Mouse (Mus musculus) forebrain, embryonic 14.5 days (tissue): ENCODE measurements at regions not wholly inside any gene's neighbourhood (a gene's known extent, or its start where the extent isn't known, plus 50 kb on each side); places are given as distances from the start of the nearest gene placed in this dataset.

Experiments used
- ATAC-seq: fragments of 200-750 bp; cut with Nextera tagmentation; 2 replicates; pipeline ENCODE4 v1.8.0; 2017; ENCODE audit warnings: mild to moderate bottlenecking, moderate library complexity
- DNase-seq: peaks from one replicate; pipeline ENCODE4 v3.0.0-alpha.2; 2015; ENCODE audit warnings: low spot score
- H3K27ac ChIP-seq: fragments of 300-500 bp; sonication (generic); 2 replicates; pipeline ENCODE4 v1.5.1; 2014; ENCODE audit warnings: low read depth, mild to moderate bottlenecking, control low read depth, low read length, moderate library complexity
- H3K27me3 ChIP-seq: fragments of 300-500 bp; sonication (generic); replicated peaks from 2 replicates; pipeline ENCODE4 v1.6.1; 2014; ENCODE audit warnings: low read length, control low read depth, mixed read lengths; ENCODE audit not compliant: control insufficient read depth, insufficient read depth
- H3K36me3 ChIP-seq: fragments of 300-500 bp; sonication (generic); 2 replicates; pipeline ENCODE4 v1.6.1; 2014; ENCODE audit warnings: low read length, control low read depth; ENCODE audit not compliant: control insufficient read depth, insufficient read depth
- H3K4me1 ChIP-seq: fragments of 300-500 bp; sonication (generic); 2 replicates; pipeline ENCODE4 v1.6.1; 2014; ENCODE audit warnings: antibody characterized with exemption, low read length, control low read depth; ENCODE audit not compliant: control insufficient read depth, insufficient read depth
- H3K4me2 ChIP-seq: fragments of 300-500 bp; sonication (generic); 2 replicates; pipeline ENCODE4 v1.6.1; 2014; ENCODE audit warnings: mild to moderate bottlenecking, control low read depth, low read length
- H3K4me3 ChIP-seq: fragments of 300-500 bp; sonication (generic); 2 replicates; pipeline ENCODE4 v1.5.1; 2014; ENCODE audit warnings: low read depth, low read length, control low read depth
- H3K9ac ChIP-seq: fragments of 300-500 bp; sonication (generic); 2 replicates; pipeline ENCODE4 v1.6.1; 2014; ENCODE audit warnings: mild to moderate bottlenecking, low read length, control low read depth, moderate library complexity
- H3K9me3 ChIP-seq: fragments of 300-500 bp; sonication (generic); replicated peaks from 2 replicates; pipeline ENCODE4 v1.6.1; 2016; ENCODE audit warnings: low read length, control low read depth, mixed read lengths; ENCODE audit not compliant: control insufficient read depth
- WGBS: fragments of 180-500 bp; shearing (Covaris S2); extraction: QIAGEN DNeasy Blood & Tissue Kit; methylation state at CpG from one replicate; pipeline ENCODE4 v1.1.7; 2014; 5-methylcytosine and 5-hydroxymethylcytosine counted together

DNA sequence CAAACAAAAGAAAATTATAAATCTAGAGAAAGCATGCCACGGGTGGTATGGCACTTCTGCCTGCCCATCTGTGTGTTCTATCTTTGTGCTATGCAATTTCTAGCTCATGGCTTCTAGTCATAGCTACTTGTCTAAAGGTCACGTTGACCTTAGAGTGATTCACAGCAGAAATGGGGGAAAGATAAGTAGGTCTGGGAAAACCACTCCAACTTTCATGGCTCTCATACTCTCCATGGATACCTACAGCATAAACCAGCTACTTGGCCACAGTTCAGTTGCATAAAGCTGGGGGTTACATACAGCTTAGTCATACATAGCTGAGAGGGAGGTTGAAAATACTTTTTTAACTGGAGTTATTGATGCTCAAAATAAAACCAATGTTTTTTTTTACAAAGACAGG lies 100.6 kb upstream of the Trpc6 start:
- WGBS, result 83% methylated on average over 2 of the region's 2 CpGs
- DNase-seq, result no peak

GRCm38 (mm10) chr9:8451471-8451870 lies 92.5 kb upstream of the Trpc6 start:
- DNase-seq, result no peak
- no peak for ATAC-seq
- Histone ChIP-seq H3K9ac (no peak overlapping the region), H3K4me3 (no peak overlapping the region), H3K4me2 (no peak overlapping the region), H3K27ac (no peak overlapping the region), H3K27me3 (no peaks in the 10 kb centered on the region), H3K36me3 (no peaks in the 10 kb centered on the region), H3K9me3 (no peaks in the 10 kb centered on the region), H3K4me1 (no peaks in the 10 kb centered on the region)

More for the DNA sequence above, 100.6 kb upstream of the Trpc6 start:
- H3K4me3 ChIP-seq, result no peak overlapping the region
- H3K27me3 ChIP-seq, result no peaks in the 10 kb centered on the region
- H3K4me2 ChIP-seq, result no peak overlapping the region
- H3K9ac ChIP-seq, result no peak overlapping the region
- H3K36me3 ChIP-seq, result no peaks in the 10 kb centered on the region
- ATAC-seq, result no peak
- no peak overlapping the region for H3K27ac ChIP-seq
- no peaks in the 10 kb centered on the region for H3K4me1 ChIP-seq
- no peaks in the 10 kb centered on the region for H3K9me3 ChIP-seq

- Histone ChIP-seq H3K4me1 (no peaks in the 10 kb centered on the region), H3K27ac (no peak overlapping the region), H3K27me3 (no peaks in the 10 kb centered on the region), H3K36me3 (no peaks in the 10 kb centered on the region), H3K9me3 (no peaks in the 10 kb centered on the region), H3K4me2 (no peak overlapping the region), H3K4me3 (no peak overlapping the region), H3K9ac (no peak overlapping the region)
- ATAC-seq (no peak), DNase-seq (no peak)
Measured at GRCm38 (mm10) chr9:8453591-8453990, 90.4 kb upstream of the Trpc6 start.

GRCm38 (mm10) chr9:8454557-8454956 lies 89.4 kb upstream of the Trpc6 start:
- no peak overlapping the region for H3K27ac ChIP-seq
- H3K4me3 ChIP-seq, result no peak overlapping the region
- H3K4me1 ChIP-seq, result no peaks in the 10 kb centered on the region
- H3K36me3 ChIP-seq, result no peaks in the 10 kb centered on the region
- DNase-seq (no peak), ATAC-seq (no peak)
- H3K27me3 ChIP-seq, result no peaks in the 10 kb centered on the region
- no peaks in the 10 kb centered on the region for H3K9me3 ChIP-seq
- no peak overlapping the region for H3K4me2 ChIP-seq
- H3K9ac ChIP-seq, result no peak overlapping the region

- Histone ChIP-seq H3K4me1 (no peaks in the 10 kb centered on the region), H3K4me3 (no peak overlapping the region), H3K4me2 (no peak overlapping the region), H3K27me3 (no peaks in the 10 kb centered on the region), H3K36me3 (no peaks in the 10 kb centered on the region), H3K9ac (no peak overlapping the region), H3K27ac (no peak overlapping the region), H3K9me3 (no peaks in the 10 kb centered on the region)
- DNase-seq (peak; percentile 2), ATAC-seq (no peak)
- 0% methylated on average over 1 of the region's 1 CpGs for WGBS
Measured at GRCm38 (mm10) chr9:8459084-8459571, 84.8 kb upstream of the Trpc6 start.

- H3K36me3 ChIP-seq, result no peaks in the 10 kb centered on the region
- no peak overlapping the region for H3K27ac ChIP-seq
- no peaks in the 10 kb centered on the region for H3K4me1 ChIP-seq
- DNase-seq (no peak), ATAC-seq (no peak)
- no peaks in the 10 kb centered on the region for H3K9me3 ChIP-seq
- H3K4me2 ChIP-seq, result no peak overlapping the region
- no peak overlapping the region for H3K9ac ChIP-seq
- H3K4me3 ChIP-seq, result no peak overlapping the region
- no peaks in the 10 kb centered on the region for H3K27me3 ChIP-seq
Measured at GRCm38 (mm10) chr9:8461737-8462136, 82.2 kb upstream of the Trpc6 start.

DNA sequence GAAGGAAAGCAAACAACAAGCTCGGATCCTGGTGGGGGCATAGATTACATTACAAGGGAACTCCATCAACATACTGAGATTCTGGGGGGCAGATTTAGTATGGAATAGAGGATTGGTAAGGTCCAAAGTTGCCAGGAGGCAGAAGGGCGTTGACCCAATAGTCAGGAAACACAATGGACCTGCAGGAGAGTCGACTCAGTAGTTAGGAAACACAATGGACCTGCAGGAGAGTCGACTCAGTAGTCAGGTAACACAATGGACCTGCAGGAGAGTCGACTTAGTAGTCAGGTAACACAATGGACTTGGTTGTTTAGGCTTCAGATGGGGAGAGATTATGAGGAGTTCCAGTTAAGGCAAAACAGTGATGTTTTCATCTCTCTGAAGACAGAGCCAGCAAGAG lies 81.1 kb upstream of the Trpc6 start:
- WGBS, result 35% methylated on average over 5 of the region's 5 CpGs

DNA sequence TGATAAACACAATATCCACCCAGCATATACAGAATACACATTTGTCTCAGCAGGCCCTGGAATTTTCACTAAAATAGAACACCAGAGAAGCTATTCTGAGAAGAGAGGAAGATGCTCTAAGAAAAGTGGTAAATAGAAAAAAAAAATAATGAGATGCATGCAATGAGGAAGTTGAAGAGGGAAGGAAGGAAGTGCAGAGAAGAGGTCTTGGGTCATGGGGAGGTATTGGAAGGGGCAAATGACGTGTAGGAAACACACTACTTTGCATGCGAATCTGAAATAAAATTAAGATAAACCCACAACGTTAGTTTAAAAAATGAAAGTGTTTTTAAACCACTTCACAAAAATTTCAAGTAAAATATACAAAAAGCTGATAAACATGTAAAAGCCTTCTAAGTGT lies 57.4 kb upstream of the Trpc6 start:
- no peak overlapping the region for H3K9ac ChIP-seq
- DNase-seq (no peak), ATAC-seq (no peak)
- no peaks in the 10 kb centered on the region for H3K4me1 ChIP-seq
- no peak overlapping the region for H3K4me3 ChIP-seq
- no peak overlapping the region for H3K27ac ChIP-seq
- no peaks in the 10 kb centered on the region for H3K27me3 ChIP-seq
- H3K36me3 ChIP-seq, result no peaks in the 10 kb centered on the region
- no peaks in the 10 kb centered on the region for H3K9me3 ChIP-seq
- H3K4me2 ChIP-seq, result no peak overlapping the region
- 84% methylated on average over 3 of the region's 3 CpGs for WGBS

More for the DNA sequence above, 81.1 kb upstream of the Trpc6 start:
- Histone ChIP-seq H3K4me2 (no peak overlapping the region), H3K4me1 (no peaks in the 10 kb centered on the region), H3K9me3 (no peaks in the 10 kb centered on the region), H3K9ac (no peak overlapping the region), H3K4me3 (no peak overlapping the region), H3K27me3 (no peaks in the 10 kb centered on the region), H3K27ac (no peak overlapping the region), H3K36me3 (no peaks in the 10 kb centered on the region)
- no peak for DNase-seq
- no peak for ATAC-seq

DNA sequence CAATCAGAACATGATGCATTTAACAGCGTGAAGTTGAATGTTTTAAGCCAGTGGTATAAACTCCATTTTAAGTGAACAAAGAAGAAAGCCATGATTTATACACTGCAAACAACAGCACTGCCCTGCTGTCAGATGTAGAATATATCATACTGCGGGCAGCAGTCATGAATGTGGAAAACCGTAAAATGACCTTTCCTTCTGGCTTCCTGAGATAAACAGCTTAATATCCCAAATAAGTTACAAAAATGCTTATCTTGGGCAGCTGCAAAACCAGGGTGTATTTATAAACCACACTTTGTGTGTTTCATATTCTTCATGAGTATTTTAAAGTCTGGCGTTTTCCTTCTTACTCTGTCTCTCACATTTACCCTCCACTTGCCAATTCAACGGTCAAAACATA lies 56.1 kb upstream of the Trpc6 start:
- no peak for DNase-seq
- ATAC-seq, result no peak
- H3K4me3 ChIP-seq, result no peak overlapping the region

More for the DNA sequence above, 56.1 kb upstream of the Trpc6 start:
- Histone ChIP-seq H3K36me3 (no peaks in the 10 kb centered on the region), H3K9me3 (no peaks in the 10 kb centered on the region), H3K27ac (no peak overlapping the region), H3K27me3 (no peaks in the 10 kb centered on the region), H3K4me2 (no peak overlapping the region), H3K4me1 (no peaks in the 10 kb centered on the region), H3K9ac (no peak overlapping the region)
- WGBS, result 91% methylated on average over 5 of the region's 5 CpGs
